ENCODE assay signal across 19 mouse cellular contexts in genomic region chr8:88357946-88358345, GRCm38 (mm10). TPM values are rescaled to one million over a fixed set of nuclear protein-coding genes. Genes with fewer than 3 reads are reported as not detected.
DNase-seq lines count a peak whose midpoint lies in the region; ATAC-seq and TF ChIP-seq lines count a peak whose summit lies in the region.
"Had no signal": no experiment of that assay in that cellular context is flagged by ENCODE, and none has a peak within 500 bp of the region (broad histone marks: within the 10 kb centered on the region; RNA-seq: fewer than 3 reads in every experiment).

No protein-coding gene starts in this region.

- intact Hi-C loops in gastrocnemius, adult 2 months (cut with DNase I): loop anchor here (2.0 kb wide), 1 partner anchor 91 kb away; no protein-coding TSS in a partner anchor

- H3K27me3 ChIP-seq in liver, embryonic 14.5 days (ENCODE audit: control insufficient read depth, insufficient read depth, low read length): no peaks in the 10 kb centered on the region
- H3K27me3 ChIP-seq in liver, embryonic 11.5 days (replicated peaks; ENCODE audit: control insufficient read depth, insufficient read depth, low read length): no peaks in the 10 kb centered on the region
- H3K27me3 ChIP-seq: embryonic facial prominence, embryonic 13.5 days; kidney, embryonic 15.5 days; stomach, embryonic 15.5 days had no signal

- DNase-seq in gastrocnemius, adult 2 months: no peak
- DNase-seq in gastrocnemius, adult 8-10 months (ENCODE audit: low spot score in 2 of 2): no peak
- no peak for DNase-seq in liver, embryonic 14.5 days (ENCODE audit: low read depth in 3 of 3, low spot score in 3 of 3)
- no peak for DNase-seq in liver, embryonic 11.5 days (ENCODE audit: low spot score)
- DNase-seq in 416B (ENCODE audit: low read depth) (peak; percentile 41), MN1 (ENCODE audit: low spot score) (peak; percentile 46)
- no peak for DNase-seq in right cerebral cortex, postnatal 10 days (ENCODE audit: low spot score in 2 of 2)
- DNase-seq: cerebellum, adult 11-12 months; gastrocnemius, postnatal 25 days; layer of hippocampus, adult 9-11 months; left cerebral cortex, postnatal 4 days; right cerebral cortex, postnatal 25 days had no signal

- H3K4me2 ChIP-seq in liver, embryonic 14.5 days (ENCODE audit: low read depth): no peak overlapping the region
- no peak overlapping the region for H3K4me2 ChIP-seq in liver, embryonic 11.5 days
- H3K4me2 ChIP-seq: embryonic facial prominence, embryonic 13.5 days; kidney, embryonic 15.5 days; stomach, embryonic 15.5 days had no signal

- ATAC-seq in liver, embryonic 14.5 days (ENCODE audit: insufficient read depth): no peak
- no peak for ATAC-seq in liver, embryonic 11.5 days (replicated peaks; ENCODE audit: low FRiP score)
- no peak for ATAC-seq in cerebellum, adult (ENCODE audit: insufficient number of reproducible peaks, low FRiP score, low TSS enrichment)
- ATAC-seq: forebrain, embryonic 16.5 days; hindbrain, embryonic 16.5 days had no signal

- H3K9ac ChIP-seq in liver, embryonic 14.5 days (replicated peaks): no peak overlapping the region
- H3K9ac ChIP-seq in liver, embryonic 11.5 days (ENCODE audit: low read depth, low read length): no peak overlapping the region
- H3K9ac ChIP-seq: embryonic facial prominence, embryonic 13.5 days; kidney, embryonic 15.5 days; stomach, embryonic 15.5 days had no signal

- H3K4me1 ChIP-seq in liver, embryonic 14.5 days (replicated peaks; ENCODE audit: control insufficient read depth in 2 of 2, insufficient read depth in 2 of 2, low read length in 1 of 2): peaks cover 9 to 15% of the 10 kb centered on the region in 2 experiments
- peaks cover 14% of the 10 kb centered on the region for H3K4me1 ChIP-seq in liver, embryonic 11.5 days (replicated peaks; ENCODE audit: control insufficient read depth, insufficient read depth, low read length)

- no peak for TF ChIP-seq EP300 in liver, embryonic 14.5 days (IDR thresholded peaks at IDR 0.05; ENCODE audit: low read depth)

- H3K27ac ChIP-seq in gastrocnemius, adult 2 months: no peak overlapping the region
- no peak overlapping the region for H3K27ac ChIP-seq in liver, embryonic 14.5 days
- no peak overlapping the region for H3K27ac ChIP-seq in liver, embryonic 11.5 days (ENCODE audit: low read depth, low read length)
- H3K27ac ChIP-seq: embryonic facial prominence, embryonic 13.5 days; kidney, embryonic 15.5 days; macrophage; stomach, embryonic 15.5 days had no signal

- peaks cover 54% of the 10 kb centered on the region for H3K36me3 ChIP-seq in liver, embryonic 14.5 days (replicated peaks; ENCODE audit: control insufficient read depth, insufficient read depth, low read depth)
- H3K36me3 ChIP-seq in liver, embryonic 11.5 days (ENCODE audit: control insufficient read depth, insufficient read depth, low read length): peaks cover 44% of the 10 kb centered on the region

- TF ChIP-seq CTCF in gastrocnemius, adult 2 months (IDR thresholded peaks at IDR 0.05): peak; percentile 65
- peak; percentile 18; the same call in 1 of the 2 replicates for TF ChIP-seq CTCF in liver, embryonic 14.5 days (IDR thresholded peaks at IDR 0.05; ENCODE audit: low read depth)

- no peaks in the 10 kb centered on the region for H3K9me3 ChIP-seq in liver, embryonic 14.5 days (ENCODE audit: control insufficient read depth, low read length)
- no peaks in the 10 kb centered on the region; the same call in 1 of the 2 replicates for H3K9me3 ChIP-seq in liver, embryonic 11.5 days (ENCODE audit: control insufficient read depth, low read length)
- H3K9me3 ChIP-seq: embryonic facial prominence, embryonic 13.5 days; kidney, embryonic 15.5 days; stomach, embryonic 15.5 days had no signal

- 77% methylated on average over 5 of the region's 5 CpGs for WGBS in liver, embryonic 14.5 days (ENCODE audit: insufficient replicate concordance)
- WGBS in liver, embryonic 11.5 days: 89% methylated on average over 5 of the region's 5 CpGs

- H3K4me3 ChIP-seq in gastrocnemius, adult 2 months: no peak overlapping the region
- no peak overlapping the region for H3K4me3 ChIP-seq in liver, embryonic 14.5 days (ENCODE audit: insufficient read depth in 1 of 2, low read depth in 2 of 2, low read length in 2 of 2)
- H3K4me3 ChIP-seq in liver, embryonic 11.5 days (ENCODE audit: low read depth, low read length): no peak overlapping the region
- H3K4me3 ChIP-seq: embryonic facial prominence, embryonic 13.5 days; kidney, embryonic 15.5 days; stomach, embryonic 15.5 days had no signal

RNA-seq across cellular contexts. Expression of gene Brd7, which starts 4.0 kb away (rescaled TPM):
- 10 to 100 TPM; 74.5 to 85.4 TPM for total RNA-seq in gastrocnemius, adult 2 months (2021)
- 10 to 100 TPM; 59.4 to 67.6 (median 63.1) TPM for total RNA-seq in gastrocnemius, adult 8-10 months (2022)
- polyA plus RNA-seq in liver, embryonic 14.5 days (2012; rRNA removed): 16.3 and 27.5 TPM in 2 replicates
- polyA plus RNA-seq in liver, embryonic 14.5 days (2014; fragmentation: Nextera tagmentation; extraction: Ambion mirVana): 35.5 and 37.1 TPM in 2 replicates
- polyA plus RNA-seq in liver, embryonic 11.5 days (2014; fragmentation: Nextera tagmentation; extraction: Ambion mirVana): 77.7 and 82.7 TPM in 2 replicates

Comparison
In these comparisons a context has a peak if more than half of its experiments do, and no peak if none do; other contexts are left out.
1. DNase-seq: peak in 416B (single experiment) and MN1 (single experiment); none in gastrocnemius, adult 2 months (single experiment), gastrocnemius, adult 8-10 months (0 of 2), liver, embryonic 14.5 days (0 of 3), liver, embryonic 11.5 days (single experiment) and right cerebral cortex, postnatal 10 days (0 of 2).